Mouse (Mus musculus) forebrain, embryonic 14.5 days (tissue): ENCODE data around the gene Gm14743. TPM values are rescaled to one million over a fixed set of nuclear protein-coding genes. Genes with fewer than 3 reads are reported as not detected.
"Not testable (repeated sequence)": the region's sequence is repeated elsewhere in the genome, so short reads cannot be mapped to it uniquely, and the experiment has no call there.

Experiments used
- ATAC-seq: fragments of 200-750 bp; cut with Nextera tagmentation; 2 replicates; pipeline ENCODE4 v1.8.0; 2017; ENCODE audit warnings: mild to moderate bottlenecking, moderate library complexity
- DNase-seq: peaks from one replicate; pipeline ENCODE4 v3.0.0-alpha.2; 2015; ENCODE audit warnings: low spot score
- H3K27ac ChIP-seq: fragments of 300-500 bp; sonication (generic); 2 replicates; pipeline ENCODE4 v1.5.1; 2014; ENCODE audit warnings: low read depth, mild to moderate bottlenecking, control low read depth, low read length, moderate library complexity
- H3K27me3 ChIP-seq: fragments of 300-500 bp; sonication (generic); replicated peaks from 2 replicates; pipeline ENCODE4 v1.6.1; 2014; ENCODE audit warnings: low read length, control low read depth, mixed read lengths; ENCODE audit not compliant: control insufficient read depth, insufficient read depth
- H3K36me3 ChIP-seq: fragments of 300-500 bp; sonication (generic); 2 replicates; pipeline ENCODE4 v1.6.1; 2014; ENCODE audit warnings: low read length, control low read depth; ENCODE audit not compliant: control insufficient read depth, insufficient read depth
- H3K4me1 ChIP-seq: fragments of 300-500 bp; sonication (generic); 2 replicates; pipeline ENCODE4 v1.6.1; 2014; ENCODE audit warnings: antibody characterized with exemption, low read length, control low read depth; ENCODE audit not compliant: control insufficient read depth, insufficient read depth
- H3K4me2 ChIP-seq: fragments of 300-500 bp; sonication (generic); 2 replicates; pipeline ENCODE4 v1.6.1; 2014; ENCODE audit warnings: mild to moderate bottlenecking, control low read depth, low read length
- H3K4me3 ChIP-seq: fragments of 300-500 bp; sonication (generic); 2 replicates; pipeline ENCODE4 v1.5.1; 2014; ENCODE audit warnings: low read depth, low read length, control low read depth
- H3K9ac ChIP-seq: fragments of 300-500 bp; sonication (generic); 2 replicates; pipeline ENCODE4 v1.6.1; 2014; ENCODE audit warnings: mild to moderate bottlenecking, low read length, control low read depth, moderate library complexity
- H3K9me3 ChIP-seq: fragments of 300-500 bp; sonication (generic); replicated peaks from 2 replicates; pipeline ENCODE4 v1.6.1; 2016; ENCODE audit warnings: low read length, control low read depth, mixed read lengths; ENCODE audit not compliant: control insufficient read depth
- WGBS: fragments of 180-500 bp; shearing (Covaris S2); extraction: QIAGEN DNeasy Blood & Tissue Kit; methylation state at CpG from one replicate; pipeline ENCODE4 v1.1.7; 2014; 5-methylcytosine and 5-hydroxymethylcytosine counted together
- polyA plus RNA-seq: library from polyadenylated mRNA; unstranded; fragments of >200 nt; fragmentation: Nextera tagmentation; extraction: Ambion mirVana; gene quantifications from 2 replicates; pipeline ENCODE4 v1.2.1, GENCODE M21; 2014

Gm14743 gene
- polyA plus RNA-seq: not detected in 2 replicates

GRCm38 (mm10) chrX:78245821-78246220 lies at the start of gene Gm14743:
Gene Gm14743, minus strand, starts transcription at chrX:78245921.
- no CpG with 5 or more reads among the region's 3 CpGs for WGBS
- not testable (repeated sequence) for H3K27me3 ChIP-seq, DNase-seq, H3K27ac ChIP-seq, H3K4me1 ChIP-seq, ATAC-seq, H3K4me3 ChIP-seq, H3K9ac ChIP-seq, H3K9me3 ChIP-seq, H3K36me3 ChIP-seq, H3K4me2 ChIP-seq

DNA sequence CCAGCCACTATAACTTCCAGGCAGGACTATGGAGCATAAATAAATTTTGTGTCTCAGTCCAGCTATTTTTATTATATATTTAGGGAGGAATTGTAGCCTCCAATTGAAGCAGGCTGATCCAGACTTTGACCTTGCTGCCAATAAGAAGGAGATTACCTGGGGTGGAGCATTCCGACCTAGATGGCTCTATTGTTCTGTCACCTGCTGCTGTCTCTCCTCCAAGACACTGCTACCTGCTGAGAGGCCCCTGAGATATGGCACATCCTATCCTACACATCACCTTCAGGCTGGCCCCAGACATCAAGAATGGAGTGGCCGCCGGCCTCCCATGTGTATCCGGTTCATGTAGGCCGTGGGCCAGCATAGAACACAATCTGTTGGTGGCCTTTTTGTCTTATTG lies 42.9 kb downstream of the Gm14743 start:
- WGBS: 94% methylated on average over 5 of the region's 5 CpGs
- ATAC-seq (no peak), DNase-seq (no peak)
- no peak overlapping the region for H3K27ac ChIP-seq
- no peaks in the 10 kb centered on the region for H3K36me3 ChIP-seq
- no peak overlapping the region for H3K4me2 ChIP-seq
- H3K4me1 ChIP-seq: no peaks in the 10 kb centered on the region
- no peaks in the 10 kb centered on the region for H3K27me3 ChIP-seq
- no peaks in the 10 kb centered on the region for H3K9me3 ChIP-seq
- no peak overlapping the region for H3K4me3 ChIP-seq
- H3K9ac ChIP-seq: no peak overlapping the region

DNA sequence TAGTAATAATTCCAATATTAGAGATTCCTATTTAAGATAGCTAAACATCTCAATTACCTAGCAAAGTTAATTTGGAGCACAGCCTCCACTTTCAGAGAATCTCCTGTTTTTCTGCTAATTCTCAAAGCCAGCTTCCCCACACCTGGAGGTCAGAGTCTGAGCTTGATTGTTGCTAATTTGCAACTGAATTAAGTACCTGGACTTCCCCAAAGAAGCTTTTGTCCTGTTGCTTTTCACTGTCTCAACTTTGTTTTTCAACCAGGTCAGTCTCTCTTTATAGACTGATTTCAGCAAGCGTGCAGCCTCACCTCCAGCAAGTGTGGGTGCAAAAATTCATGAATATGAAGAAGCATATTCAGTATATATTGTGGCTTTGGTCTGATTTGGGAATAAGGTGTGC lies 43.5 kb downstream of the Gm14743 start:
- H3K27me3 ChIP-seq, ATAC-seq, H3K9me3 ChIP-seq, H3K27ac ChIP-seq, H3K4me3 ChIP-seq, DNase-seq, H3K4me2 ChIP-seq, H3K4me1 ChIP-seq, H3K36me3 ChIP-seq, H3K9ac ChIP-seq: not testable (repeated sequence)
- WGBS: 52% methylated on average over 1 of the region's 1 CpGs

Other genes starting within 250 kb of the Gm14743 start
- gene Obp1a, start 154.5 kb downstream of the Gm14743 start, polyA plus RNA-seq: not detected in 2 replicates
- gene Gm5938, start 120.5 kb downstream of the Gm14743 start, polyA plus RNA-seq: not detected in 2 replicates
- not detected in 2 replicates for gene Obp1b, start 59.1 kb downstream of the Gm14743 start, polyA plus RNA-seq
- gene 4930480E11Rik, start 123.7 kb upstream of the Gm14743 start, polyA plus RNA-seq: not detected in 2 replicates